Mouse (Mus musculus): ENCODE results near the gene Mrto4. TPM values are rescaled to one million over a fixed set of nuclear protein-coding genes. Genes with fewer than 3 reads are reported as not detected.

The Mrto4 gene
- 40.4 and 42.0 TPM in 2 replicates for polyA plus RNA-seq (2015; fragmentation: Nextera tagmentation; extraction: Ambion mirVana)

DNA sequence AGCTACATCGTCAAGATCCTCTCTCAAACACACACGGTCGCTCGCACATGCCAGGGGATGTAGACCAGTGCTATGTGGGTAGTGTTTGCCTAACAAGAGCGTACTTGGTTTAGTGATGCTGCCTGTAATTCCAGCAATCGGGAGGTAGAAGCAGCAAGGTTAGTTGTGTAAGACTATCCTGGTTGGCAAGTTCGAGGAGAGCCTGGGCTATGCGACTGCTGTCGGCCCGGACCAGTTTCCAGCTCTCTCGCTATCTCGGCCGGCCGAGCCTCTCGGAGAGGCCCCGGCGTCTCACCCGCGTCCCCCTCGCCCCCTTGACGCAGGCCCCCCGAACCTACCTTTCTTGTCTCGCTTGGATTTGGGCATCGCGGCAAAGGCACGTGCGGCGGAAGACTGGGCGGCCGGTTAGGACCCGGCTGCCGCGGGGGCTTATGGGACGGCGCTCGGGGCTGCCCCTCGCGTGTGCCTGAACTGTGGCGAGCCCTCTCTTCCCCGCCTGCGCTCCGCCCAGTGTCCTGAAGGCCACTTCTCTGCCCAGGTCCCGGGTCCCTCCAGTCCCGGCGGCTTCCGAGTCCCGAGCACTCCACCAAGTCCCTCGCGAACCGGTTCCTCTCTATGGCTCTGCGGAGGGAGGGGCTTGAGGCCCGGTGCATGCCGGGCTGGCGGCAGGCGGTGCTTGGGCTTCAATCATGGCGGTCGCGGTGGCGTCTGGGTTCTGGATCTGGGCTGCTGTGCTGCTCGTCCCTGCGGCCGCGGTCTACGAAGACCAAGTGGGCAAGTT, at the start of gene Mrto4, which contains the start of the genes Emc1 and Ubr4:
Gene Mrto4, minus strand, starts transcription at position 646 of the 781 bp plus-strand sequence.
Gene Emc1, plus strand, starts transcription at position 657 of the 781 bp plus-strand sequence.
Gene Ubr4, plus strand, starts transcription at position 679 of the 781 bp plus-strand sequence.

DNA sequence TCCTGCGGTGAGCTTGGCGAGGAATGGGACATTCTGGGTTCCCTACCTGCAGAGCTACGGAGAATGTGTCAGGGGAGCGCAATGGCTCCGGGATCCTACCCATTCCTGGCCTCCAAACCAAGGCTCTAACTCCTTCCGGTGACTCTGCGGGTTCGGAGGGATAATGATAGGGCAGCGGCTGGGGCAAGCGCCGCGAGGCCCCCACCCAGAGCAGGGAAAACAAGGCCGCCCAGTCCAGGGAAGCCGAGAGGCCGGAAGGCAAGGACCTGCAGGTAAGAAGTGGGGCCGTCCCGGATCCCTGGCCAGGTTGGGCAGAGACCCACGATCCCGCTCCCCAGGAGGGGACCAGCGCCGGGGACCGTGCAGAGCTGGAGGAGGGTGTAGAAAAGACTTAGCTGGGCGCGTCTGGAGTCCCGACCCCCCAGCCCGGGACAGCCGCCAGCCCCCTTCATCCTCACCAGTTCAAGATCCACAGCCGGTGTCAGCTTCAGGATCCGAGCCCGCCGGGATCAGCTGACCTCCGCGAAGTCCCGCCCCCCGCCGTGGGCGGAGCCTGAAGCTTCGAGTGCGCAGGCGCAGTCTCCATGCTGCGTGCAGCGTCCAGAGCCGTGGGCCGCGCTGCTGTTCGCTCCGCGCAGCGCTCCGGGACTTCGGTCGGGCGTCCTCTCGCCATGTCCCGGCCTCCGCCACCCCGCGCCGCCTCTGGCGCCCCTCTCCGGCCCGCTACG, 42.0 kb downstream of the Mrto4 start, which contains the start of the genes Pqlc2 and Akr7a5:
Gene Pqlc2, minus strand, starts transcription at position 538 of the 728 bp plus-strand sequence.
Gene Akr7a5, plus strand, starts transcription at position 574 of the 728 bp plus-strand sequence.

Small RNAs within 50 kb of the gene (microRNA-seq; reads per million reads assigned to microRNA genes)
- gene Gm24245 (0 to 0.21 reads per million in 2 experiments), gene Gm25732 (0 reads per million in 2 experiments)

Other genes starting within 250 kb of the Mrto4 start
- 769 and 838 TPM in 2 replicates for gene Minos1, start 221.5 kb downstream of the Mrto4 start, polyA plus RNA-seq (2015; fragmentation: Nextera tagmentation; extraction: Ambion mirVana)
- 350 and 374 TPM in 2 replicates for gene Capzb, start 159.7 kb downstream of the Mrto4 start, polyA plus RNA-seq (2015; fragmentation: Nextera tagmentation; extraction: Ambion mirVana)
- gene Pqlc2, start 41.9 kb downstream of the Mrto4 start, polyA plus RNA-seq (2015; fragmentation: Nextera tagmentation; extraction: Ambion mirVana): 6.0 and 7.7 TPM in 2 replicates
- gene Akr7a5, start 41.8 kb downstream of the Mrto4 start, polyA plus RNA-seq (2015; fragmentation: Nextera tagmentation; extraction: Ambion mirVana): 50.2 and 54.1 TPM in 2 replicates
- 15.0 and 17.0 TPM in 2 replicates for gene Emc1, start within 50 bp of the Mrto4 start, polyA plus RNA-seq (2015; fragmentation: Nextera tagmentation; extraction: Ambion mirVana)
- gene Ubr4, start within 50 bp of the Mrto4 start, polyA plus RNA-seq (2015; fragmentation: Nextera tagmentation; extraction: Ambion mirVana): 43.9 and 44.8 TPM in 2 replicates
- 2.8 TPM in 2 replicates for gene Iffo2, start 178.0 kb upstream of the Mrto4 start, polyA plus RNA-seq (2015; fragmentation: Nextera tagmentation; extraction: Ambion mirVana)